Mouse (Mus musculus): ENCODE results near the gene E330017A01Rik. TPM values are rescaled to one million over a fixed set of nuclear protein-coding genes. Genes with fewer than 3 reads are reported as not detected.

The E330017A01Rik gene
- polyA plus RNA-seq (2015; fragmentation: Nextera tagmentation; extraction: Ambion mirVana) = not detected in 2 replicates

DNA sequence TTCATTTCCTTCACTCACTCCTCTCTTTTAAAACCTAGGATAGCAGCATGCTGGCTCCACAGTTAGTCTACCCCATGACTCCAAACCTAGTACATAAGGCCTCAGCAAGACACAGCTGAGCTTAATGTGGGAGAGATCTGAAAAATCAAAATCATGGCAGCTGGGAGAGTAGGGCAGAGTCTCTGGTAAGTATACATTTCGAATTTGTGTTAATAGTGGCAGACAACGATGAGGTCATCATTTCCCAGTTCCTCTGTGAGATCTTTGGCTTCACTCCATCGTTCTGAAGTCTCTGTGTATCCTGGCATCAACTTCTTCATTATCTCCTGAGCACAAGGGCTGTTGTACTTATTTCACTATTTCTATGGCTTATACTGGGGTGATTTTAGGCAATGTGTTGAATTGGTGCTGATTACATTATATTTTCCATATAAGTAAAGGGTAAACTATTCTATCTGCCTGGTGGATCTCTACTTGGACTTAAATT is at the start of gene E330017A01Rik:
TSS of gene E330017A01Rik (minus strand) at position 51 of the 487 bp plus-strand sequence.
- Histone ChIP-seq H3K27ac (no peak within 1 kb of the TSS), H3K36me3 (no peaks in the 10 kb centered on the region), H3K4me1 (no peaks in the 10 kb centered on the region), H3K4me3 (no peak within 1 kb of the TSS), H3K9me3 (no peaks in the 10 kb centered on the region), H3K27me3 (no peaks in the 10 kb centered on the region), H3K4me2 (replicated peaks) (no peak within 1 kb of the TSS), H3K9ac (no peak within 1 kb of the TSS)
- no peak for ATAC-seq (ENCODE audit: low FRiP score, low read depth)
- WGBS = 89% methylated on average over 3 of the region's 3 CpGs

DNA sequence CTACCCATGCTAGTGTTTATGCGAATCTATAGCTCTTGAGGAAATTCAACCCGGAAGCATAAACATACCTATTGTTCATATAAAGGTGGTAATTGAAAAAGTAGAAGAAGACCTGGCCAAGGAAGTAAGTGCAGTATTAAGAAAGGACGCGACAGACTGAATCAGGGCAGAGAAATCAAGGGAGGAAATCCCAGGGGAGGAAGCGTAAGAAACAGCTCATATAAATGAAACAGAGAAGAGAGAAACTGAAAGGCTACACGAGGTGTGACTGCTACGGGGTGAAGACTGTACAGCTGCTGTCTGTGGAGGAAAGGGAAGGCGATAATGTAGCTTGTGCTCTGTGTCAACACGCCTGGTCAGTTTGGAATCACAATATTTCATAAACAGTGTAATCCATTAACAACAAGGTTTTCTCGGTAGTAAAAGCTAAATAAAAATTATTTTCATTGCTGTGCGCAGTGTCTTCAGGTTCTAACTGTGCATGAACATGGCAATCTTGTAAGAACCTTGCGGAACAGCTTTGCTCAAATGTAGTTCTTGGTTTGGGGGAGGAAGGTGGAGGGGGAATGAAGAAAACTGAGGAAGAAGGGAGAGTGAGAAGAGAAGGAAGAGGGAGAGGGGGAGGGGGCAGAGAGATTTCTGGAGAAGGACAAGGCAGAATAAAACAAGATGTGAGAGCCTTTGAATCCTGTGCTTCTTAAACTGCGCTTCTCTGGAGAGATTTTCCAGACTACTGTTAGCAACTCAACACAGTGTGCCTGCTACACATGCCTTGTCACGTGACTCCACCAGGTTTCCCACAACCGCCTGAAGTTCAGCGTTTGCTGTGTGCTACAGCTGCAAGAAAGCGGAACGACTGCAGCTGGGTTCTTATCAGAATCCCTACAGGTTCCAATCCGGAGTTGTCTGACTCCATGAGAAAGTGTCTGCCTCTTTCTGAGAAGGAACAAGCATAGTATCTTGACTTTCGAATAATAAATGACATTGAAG is 47.3 kb upstream of the E330017A01Rik start:
- Histone ChIP-seq H3K9ac (no peak overlapping the region), H3K4me3 (no peak overlapping the region), H3K9me3 (no peaks in the 10 kb centered on the region), H3K27me3 (no peaks in the 10 kb centered on the region), H3K4me1 (no peaks in the 10 kb centered on the region), H3K4me2 (replicated peaks) (no peak overlapping the region), H3K36me3 (peaks cover 9% of the 10 kb centered on the region), H3K27ac (no peak overlapping the region)
- ATAC-seq (ENCODE audit: low FRiP score, low read depth) = no peak
- WGBS = 75% methylated on average over 20 of the region's 20 CpGs

- H3K4me1 ChIP-seq = no peaks in the 10 kb centered on the region
- H3K27ac ChIP-seq = no peak overlapping the region
- no peak overlapping the region for H3K9ac ChIP-seq
- peaks cover 14% of the 10 kb centered on the region for H3K36me3 ChIP-seq
- H3K4me2 ChIP-seq (replicated peaks) = no peak overlapping the region
- no peak overlapping the region for H3K4me3 ChIP-seq
- no peaks in the 10 kb centered on the region for H3K27me3 ChIP-seq
- no peak for ATAC-seq (ENCODE audit: low FRiP score, low read depth)
- no peaks in the 10 kb centered on the region for H3K9me3 ChIP-seq
Measured at GRCm38 (mm10) chr16:58684537-58684936, 46.0 kb upstream of the E330017A01Rik start.

- Histone ChIP-seq H3K36me3 (peaks cover 16% of the 10 kb centered on the region), H3K4me2 (replicated peaks) (no peak overlapping the region), H3K4me3 (no peak overlapping the region), H3K27me3 (no peaks in the 10 kb centered on the region), H3K27ac (no peak overlapping the region), H3K9ac (no peak overlapping the region), H3K4me1 (no peaks in the 10 kb centered on the region), H3K9me3 (no peaks in the 10 kb centered on the region)
- 88% methylated on average over 4 of the region's 4 CpGs for WGBS
- no peak for ATAC-seq (ENCODE audit: low FRiP score, low read depth)
Measured at GRCm38 (mm10) chr16:58683911-58684310, 45.4 kb upstream of the E330017A01Rik start.

GRCm38 (mm10) chr16:58682870-58683269 is 44.3 kb upstream of the E330017A01Rik start:
- Histone ChIP-seq H3K4me2 (replicated peaks) (no peak overlapping the region), H3K36me3 (peaks cover 24% of the 10 kb centered on the region), H3K9ac (no peak overlapping the region), H3K27me3 (no peaks in the 10 kb centered on the region), H3K9me3 (no peaks in the 10 kb centered on the region), H3K4me1 (no peaks in the 10 kb centered on the region), H3K4me3 (no peak overlapping the region), H3K27ac (no peak overlapping the region)
- no peak for ATAC-seq (ENCODE audit: low FRiP score, low read depth)
- WGBS = 71% methylated on average over 7 of the region's 7 CpGs

DNA sequence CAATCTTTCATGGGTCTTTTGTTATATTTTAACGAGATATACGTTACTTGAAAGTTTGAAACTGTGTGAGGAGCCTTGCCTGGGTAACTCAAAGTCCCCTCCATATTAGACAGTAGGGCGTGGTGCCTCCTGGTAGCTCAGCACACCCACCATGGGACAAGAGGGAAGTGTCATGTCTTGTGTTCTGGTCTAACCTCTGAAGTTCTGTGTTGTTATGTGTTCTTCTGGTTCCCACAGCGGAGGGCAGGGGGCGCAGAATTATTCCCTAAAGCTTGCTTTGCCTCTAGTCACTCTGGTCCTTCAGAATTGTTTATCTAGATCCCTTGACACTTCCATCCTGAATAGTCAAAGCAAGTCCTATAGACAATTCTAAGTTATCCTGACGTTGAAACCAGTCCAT is 43.5 kb upstream of the E330017A01Rik start:
- Histone ChIP-seq H3K9me3 (no peaks in the 10 kb centered on the region), H3K36me3 (peaks cover 27% of the 10 kb centered on the region)
- 89% methylated on average over 6 of the region's 6 CpGs for WGBS

DNA sequence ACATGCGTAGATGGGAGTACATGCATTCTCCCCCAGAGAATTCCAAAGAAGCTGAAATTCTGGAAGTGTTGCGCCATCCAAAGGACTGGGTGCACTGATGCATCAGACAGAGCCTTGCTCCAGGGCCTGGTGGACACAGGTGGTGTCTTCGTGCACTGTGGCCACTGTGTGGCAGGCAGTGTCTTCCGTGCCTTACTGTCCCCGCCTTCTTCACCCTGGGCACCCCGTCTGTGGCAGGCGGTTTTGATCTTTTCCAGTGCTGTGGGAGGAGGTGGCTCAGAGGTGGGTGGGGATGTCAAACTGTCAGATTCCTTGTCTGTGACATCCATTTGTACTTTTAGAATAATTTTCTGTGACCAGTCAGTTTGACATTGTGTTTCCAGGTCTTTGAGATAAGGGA is 40.1 kb upstream of the E330017A01Rik start:
- no peak for ATAC-seq (ENCODE audit: low FRiP score, low read depth)
- Histone ChIP-seq H3K4me3 (no peak overlapping the region), H3K27me3 (no peaks in the 10 kb centered on the region), H3K4me1 (no peaks in the 10 kb centered on the region), H3K4me2 (replicated peaks) (no peak overlapping the region), H3K9me3 (no peaks in the 10 kb centered on the region), H3K9ac (no peak overlapping the region), H3K27ac (no peak overlapping the region), H3K36me3 (peaks cover 53% of the 10 kb centered on the region)
- WGBS = 77% methylated on average over 7 of the region's 7 CpGs

More for the DNA sequence above, 43.5 kb upstream of the E330017A01Rik start:
- H3K27me3 ChIP-seq = no peaks in the 10 kb centered on the region
- no peak overlapping the region for H3K27ac ChIP-seq
- ATAC-seq (ENCODE audit: low FRiP score, low read depth) = no peak
- no peak overlapping the region for H3K9ac ChIP-seq
- H3K4me2 ChIP-seq (replicated peaks) = no peak overlapping the region
- H3K4me3 ChIP-seq = no peak overlapping the region
- H3K4me1 ChIP-seq = no peaks in the 10 kb centered on the region

DNA sequence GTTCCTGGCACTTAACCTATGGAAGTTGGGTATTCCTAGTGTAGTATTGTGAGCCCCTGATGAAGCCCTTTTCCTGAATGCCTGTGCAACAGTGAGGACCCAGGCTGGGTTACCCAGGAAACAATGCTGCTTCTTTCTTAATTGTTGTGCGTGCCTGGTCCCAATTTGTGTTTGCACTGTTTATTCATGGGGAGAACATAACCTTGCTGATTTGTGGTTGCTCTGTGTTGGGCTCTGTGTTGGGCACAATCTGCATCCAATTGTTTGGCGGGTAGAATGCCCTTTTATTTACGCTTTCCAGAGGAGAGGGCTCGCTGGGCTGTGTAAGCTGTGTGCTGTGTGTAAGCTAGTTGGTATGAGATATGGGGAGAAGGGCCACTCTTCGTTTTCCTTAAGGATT is 39.0 kb upstream of the E330017A01Rik start:
- Histone ChIP-seq H3K27ac (no peak overlapping the region), H3K36me3 (peaks cover 61% of the 10 kb centered on the region), H3K4me1 (no peaks in the 10 kb centered on the region), H3K4me2 (replicated peaks) (no peak overlapping the region), H3K4me3 (no peak overlapping the region), H3K27me3 (no peaks in the 10 kb centered on the region), H3K9me3 (no peaks in the 10 kb centered on the region), H3K9ac (no peak overlapping the region)
- no peak for ATAC-seq (ENCODE audit: low FRiP score, low read depth)
- WGBS = 79% methylated on average over 5 of the region's 5 CpGs

DNA sequence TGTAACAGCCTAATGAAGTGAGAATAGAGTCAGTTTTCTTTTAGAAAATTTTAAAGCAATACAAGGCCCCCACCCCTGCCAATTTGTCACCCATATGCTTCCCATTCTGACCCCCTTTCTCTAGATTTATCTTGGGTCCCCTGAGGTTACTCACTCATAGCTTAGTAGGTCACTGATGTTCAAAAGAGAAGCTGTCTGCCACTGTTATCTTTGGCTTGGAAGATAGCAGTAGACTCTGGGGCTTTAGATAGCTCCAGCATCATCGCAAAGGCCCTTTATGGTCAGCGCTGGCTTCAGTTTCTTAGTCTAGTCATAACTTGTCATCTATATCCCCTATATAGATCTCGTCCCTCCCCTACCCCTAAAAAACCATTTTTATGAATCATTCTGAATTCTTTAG is 38.1 kb upstream of the E330017A01Rik start:
- Histone ChIP-seq H3K27me3 (no peaks in the 10 kb centered on the region), H3K9ac (no peak overlapping the region), H3K9me3 (no peaks in the 10 kb centered on the region), H3K4me3 (no peak overlapping the region), H3K4me1 (0 out of 2 replicates have a peak, but pooled peaks cover under 1% of the 10 kb centered on the region), H3K4me2 (replicated peaks) (no peak overlapping the region), H3K27ac (no peak overlapping the region), H3K36me3 (peaks cover 60% of the 10 kb centered on the region)
- ATAC-seq (ENCODE audit: low FRiP score, low read depth) = no peak
- WGBS = 89% methylated on average over 3 of the region's 3 CpGs

GRCm38 (mm10) chr16:58676156-58676555 is 37.6 kb upstream of the E330017A01Rik start:
- WGBS = 87% methylated on average over 7 of the region's 7 CpGs

DNA sequence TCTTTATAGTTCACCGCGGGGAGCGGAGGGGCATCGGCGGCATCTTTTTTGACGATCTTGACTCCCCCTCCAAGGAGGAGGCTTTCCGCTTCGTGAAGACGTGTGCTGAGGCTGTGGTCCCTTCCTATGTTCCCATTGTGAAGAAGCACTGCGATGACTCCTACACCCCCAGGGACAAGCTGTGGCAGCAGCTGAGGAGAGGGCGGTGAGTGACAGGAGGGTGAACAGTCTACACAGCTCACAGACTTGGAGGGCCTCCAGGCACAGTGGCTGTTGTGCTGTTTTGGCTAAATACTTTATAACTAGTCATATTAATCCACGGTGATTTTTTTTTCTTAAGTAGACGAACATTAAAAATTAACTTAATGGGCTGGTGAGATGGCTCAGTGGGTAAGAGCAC is 36.7 kb upstream of the E330017A01Rik start:
- Histone ChIP-seq H3K27ac (no peak overlapping the region), H3K4me2 (replicated peaks) (no peak overlapping the region), H3K9ac (no peak overlapping the region), H3K27me3 (no peaks in the 10 kb centered on the region), H3K9me3 (no peaks in the 10 kb centered on the region), H3K4me1 (peaks cover 10% of the 10 kb centered on the region; the same call in 1 of the 2 replicates), H3K4me3 (no peak overlapping the region), H3K36me3 (peaks cover 47% of the 10 kb centered on the region)
- 98% methylated on average over 13 of the region's 13 CpGs for WGBS
- ATAC-seq (ENCODE audit: low FRiP score, low read depth) = no peak

More at GRCm38 (mm10) chr16:58676156-58676555, 37.6 kb upstream of the E330017A01Rik start:
- Histone ChIP-seq H3K4me3 (no peak overlapping the region), H3K36me3 (peaks cover 55% of the 10 kb centered on the region), H3K27ac (no peak overlapping the region), H3K4me1 (peaks cover 6% of the 10 kb centered on the region; the same call in 1 of the 2 replicates), H3K9me3 (no peaks in the 10 kb centered on the region), H3K4me2 (replicated peaks) (no peak overlapping the region), H3K9ac (no peak overlapping the region), H3K27me3 (no peaks in the 10 kb centered on the region)
- no peak for ATAC-seq (ENCODE audit: low FRiP score, low read depth)

GRCm38 (mm10) chr16:58673811-58674410 is 35.4 kb upstream of the E330017A01Rik start:
- no peak for ATAC-seq (ENCODE audit: low FRiP score, low read depth)
- no peak overlapping the region for H3K4me2 ChIP-seq (replicated peaks)
- no peaks in the 10 kb centered on the region for H3K9me3 ChIP-seq
- no peak overlapping the region for H3K4me3 ChIP-seq
- no peak overlapping the region for H3K27ac ChIP-seq
- no peak overlapping the region for H3K9ac ChIP-seq
- 96% methylated on average over 15 of the region's 15 CpGs for WGBS
- peaks cover 10% of the 10 kb centered on the region; the same call in 1 of the 2 replicates for H3K4me1 ChIP-seq
- H3K36me3 ChIP-seq = peaks cover 45% of the 10 kb centered on the region
- H3K27me3 ChIP-seq = no peaks in the 10 kb centered on the region
